Mouse (Mus musculus) limb, embryonic 11.5 days (tissue): ENCODE measurements around the gene Gar1. TPM values are rescaled to one million over a fixed set of nuclear protein-coding genes. Genes with fewer than 3 reads are reported as not detected.

Source experiments
- ATAC-seq: fragments of 200-750 bp; cut with Nextera tagmentation; 2 replicates; pipeline ENCODE4 v1.8.0; 2017; ENCODE audit warnings: low read depth; ENCODE audit not compliant: insufficient number of reproducible peaks, low FRiP score, low TSS enrichment
- DNase-seq: peaks from one replicate; pipeline ENCODE4 v3.0.0-alpha.2; 2015; ENCODE audit warnings: low spot score
- H3K27ac ChIP-seq: fragments of 300-500 bp; sonication (generic); replicated peaks from 2 replicates; pipeline ENCODE4 v1.5.1; 2014; ENCODE audit warnings: low read depth, mild to moderate bottlenecking, low read length
- H3K27me3 ChIP-seq: fragments of 300-500 bp; sonication (generic); 2 replicates; pipeline ENCODE4 v1.6.1; 2014; ENCODE audit warnings: mild to moderate bottlenecking, low read length, mixed read lengths; ENCODE audit not compliant: control insufficient read depth, insufficient read depth
- H3K36me3 ChIP-seq: fragments of 300-500 bp; sonication (generic); 2 replicates; pipeline ENCODE4 v1.6.1; 2014; ENCODE audit warnings: mild to moderate bottlenecking, low read length, moderate library complexity, mixed read lengths; ENCODE audit not compliant: control insufficient read depth, insufficient read depth
- H3K4me1 ChIP-seq: fragments of 300-500 bp; sonication (generic); 2 replicates; pipeline ENCODE4 v1.6.1; 2014; ENCODE audit warnings: low read length, mixed read lengths; ENCODE audit not compliant: control insufficient read depth, insufficient read depth
- H3K4me2 ChIP-seq: fragments of 300-500 bp; sonication (generic); 2 replicates; pipeline ENCODE4 v1.6.1; 2014; ENCODE audit warnings: low read depth, mild to moderate bottlenecking, moderate library complexity; ENCODE audit not compliant: severe bottlenecking
- H3K4me3 ChIP-seq: fragments of 300-500 bp; sonication (generic); 2 replicates; pipeline ENCODE4 v1.5.1; 2014; ENCODE audit warnings: low read depth, low read length
- H3K9ac ChIP-seq: fragments of 300-500 bp; sonication (generic); 2 replicates; pipeline ENCODE4 v1.6.1; 2014; ENCODE audit warnings: mild to moderate bottlenecking, low read length
- H3K9me3 ChIP-seq: fragments of 300-500 bp; sonication (generic); 2 replicates; pipeline ENCODE4 v1.6.1; 2016; ENCODE audit warnings: low read length; ENCODE audit not compliant: control insufficient read depth
- WGBS: fragments of 180-500 bp; shearing (Covaris S2); extraction: QIAGEN DNeasy Blood & Tissue Kit; methylation state at CpG from one replicate; pipeline ENCODE4 v1.1.7; 2014; 5-methylcytosine and 5-hydroxymethylcytosine counted together
- polyA plus RNA-seq: library from polyadenylated mRNA; unstranded; fragments of >200 nt; fragmentation: Nextera tagmentation; extraction: Ambion mirVana; gene quantifications from 2 replicates; pipeline ENCODE4 v1.2.1, GENCODE M21; 2014

Gene Gar1
- polyA plus RNA-seq, 1 experiment from 2014 or later: 44.1 TPM

DNA sequence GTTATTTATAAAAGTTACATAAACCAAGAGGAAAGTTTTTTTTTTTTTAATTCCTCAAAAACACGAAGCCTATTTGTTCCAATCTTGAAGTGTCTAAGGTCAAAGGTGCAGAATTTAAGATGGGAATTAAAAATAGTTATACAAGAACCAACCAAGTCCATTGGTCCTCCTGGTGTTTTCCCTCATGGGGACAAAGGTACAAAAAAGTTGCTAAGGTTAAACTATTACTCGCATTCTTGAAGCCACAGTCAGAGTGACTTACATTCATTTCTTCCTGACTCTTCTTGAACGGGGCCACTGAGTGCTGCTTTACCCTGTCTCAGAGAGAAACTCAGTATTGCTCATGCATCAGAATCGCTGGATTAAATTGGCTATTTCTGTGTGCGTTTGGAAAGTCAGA lies 33.9 kb downstream of the Gar1 start:
- Histone ChIP-seq H3K36me3 (no peaks in the 10 kb centered on the region), H3K27me3 (no peaks in the 10 kb centered on the region), H3K4me1 (no peaks in the 10 kb centered on the region), H3K4me2 (no peak overlapping the region), H3K27ac (no peak overlapping the region), H3K9me3 (no peaks in the 10 kb centered on the region), H3K9ac (no peak overlapping the region), H3K4me3 (no peak overlapping the region)
- no peak for DNase-seq
- ATAC-seq: no peak
- WGBS: 81% methylated on average over 5 of the region's 5 CpGs

DNA sequence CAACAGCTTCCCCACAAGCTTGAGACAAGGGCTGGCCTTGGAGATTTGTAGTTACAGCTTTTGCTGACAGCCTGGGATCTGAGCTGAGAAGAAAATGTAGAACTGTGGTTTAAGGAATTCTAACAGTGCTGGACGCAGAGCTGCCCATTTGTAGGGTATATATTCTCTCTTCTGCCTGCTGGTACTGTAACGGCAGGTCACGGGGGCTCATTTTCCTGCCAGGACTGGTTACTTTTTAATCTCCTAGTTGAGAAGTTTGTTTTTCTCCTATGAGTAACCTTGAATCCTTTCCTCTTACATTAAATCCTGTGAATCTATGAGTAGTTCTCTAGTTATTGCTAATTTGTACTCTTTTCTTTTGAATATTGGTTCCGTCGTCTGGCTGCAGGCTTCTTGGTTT lies 37.4 kb downstream of the Gar1 start:
- Histone ChIP-seq H3K4me3 (no peak overlapping the region), H3K27ac (no peak overlapping the region), H3K4me1 (no peaks in the 10 kb centered on the region), H3K4me2 (no peak overlapping the region), H3K9me3 (no peaks in the 10 kb centered on the region), H3K36me3 (no peaks in the 10 kb centered on the region), H3K27me3 (no peaks in the 10 kb centered on the region), H3K9ac (no peak overlapping the region)
- no peak for ATAC-seq
- WGBS: 92% methylated on average over 5 of the region's 5 CpGs
- no peak for DNase-seq

DNA sequence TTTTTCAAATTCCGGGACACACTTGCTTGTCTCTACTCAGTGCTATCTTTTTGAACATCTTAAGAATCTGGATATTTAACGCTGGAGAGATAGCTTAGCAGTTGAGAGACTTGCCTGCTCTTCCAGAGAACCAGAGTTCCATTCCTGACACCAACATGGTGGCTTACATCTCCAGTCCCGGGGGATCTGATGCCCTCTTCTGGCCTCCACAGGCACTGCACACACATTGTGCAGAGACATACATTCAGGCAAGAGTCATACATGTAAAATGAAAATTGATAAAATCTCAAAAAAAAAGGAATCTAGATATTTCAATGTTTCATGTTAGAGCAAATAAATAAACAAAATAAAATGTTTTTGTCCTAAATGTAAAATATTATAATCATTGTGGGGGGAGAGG lies 48.5 kb downstream of the Gar1 start:
- 91% methylated on average over 3 of the region's 3 CpGs for WGBS
- no peak overlapping the region for H3K27ac ChIP-seq
- no peak overlapping the region for H3K9ac ChIP-seq
- no peak overlapping the region for H3K4me2 ChIP-seq
- no peaks in the 10 kb centered on the region for H3K27me3 ChIP-seq
- H3K4me1 ChIP-seq: no peaks in the 10 kb centered on the region
- no peaks in the 10 kb centered on the region for H3K9me3 ChIP-seq
- H3K4me3 ChIP-seq: no peak overlapping the region
- no peak for ATAC-seq
- H3K36me3 ChIP-seq: no peaks in the 10 kb centered on the region
- DNase-seq: no peak

DNA sequence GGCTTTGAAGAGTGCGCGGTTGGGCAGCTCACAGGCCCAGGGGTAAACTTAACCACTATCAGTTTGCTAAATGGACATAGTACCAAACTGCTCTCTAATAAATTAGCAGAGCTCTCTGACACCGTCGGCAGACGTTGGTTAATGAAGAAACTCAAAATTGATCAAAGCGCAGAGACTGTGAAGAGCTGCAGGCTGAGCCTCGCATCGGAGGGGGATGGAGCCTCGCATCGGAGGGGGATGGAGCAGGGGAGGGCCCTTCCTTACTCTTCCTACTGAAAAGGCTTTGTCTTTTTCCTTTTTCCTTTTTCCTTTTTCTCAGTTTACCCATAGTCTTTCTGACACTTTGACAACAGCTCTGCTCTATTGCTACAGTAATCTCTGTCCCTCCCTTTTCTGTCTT lies 49.8 kb downstream of the Gar1 start:
- Histone ChIP-seq H3K4me3 (no peak overlapping the region), H3K27ac (no peak overlapping the region), H3K4me2 (no peak overlapping the region), H3K36me3 (no peaks in the 10 kb centered on the region), H3K4me1 (no peaks in the 10 kb centered on the region), H3K9ac (no peak overlapping the region), H3K9me3 (no peaks in the 10 kb centered on the region), H3K27me3 (no peaks in the 10 kb centered on the region)
- no peak for ATAC-seq
- 34% methylated on average over 10 of the region's 10 CpGs for WGBS
- no peak for DNase-seq

Other genes with a start within 250 kb of the Gar1 start
- 0.92 and 0.94 TPM in 2 replicates for gene Egf, start 76.1 kb downstream of the Gar1 start, polyA plus RNA-seq
- not detected in 2 replicates for gene Lrit3, start 27.4 kb downstream of the Gar1 start, polyA plus RNA-seq
- 0.09 TPM in 1 of 2 replicates, not detected in the other for gene Rrh, start 8.8 kb downstream of the Gar1 start, polyA plus RNA-seq
- 0.09 TPM in 1 of 2 replicates, not detected in the other for gene Cfi, start 4.5 kb upstream of the Gar1 start, polyA plus RNA-seq
- 23.9 and 25.9 TPM in 2 replicates for gene Pla2g12a, start 47.2 kb upstream of the Gar1 start, polyA plus RNA-seq
- gene Casp6, start 70.0 kb upstream of the Gar1 start, polyA plus RNA-seq: 109 and 120 TPM in 2 replicates
- 12.5 and 14.1 TPM in 2 replicates for gene Mcub, start 138.8 kb upstream of the Gar1 start, polyA plus RNA-seq
- gene Sec24b, start 230.2 kb upstream of the Gar1 start, polyA plus RNA-seq: 33.6 and 38.5 TPM in 2 replicates